Mouse (Mus musculus): ENCODE measurements around the gene Fbxo47. TPM values are rescaled to one million over a fixed set of nuclear protein-coding genes. Genes with fewer than 3 reads are reported as not detected.

Gene Fbxo47
- polyA plus RNA-seq, 1 experiment from 2014 or later: 0.39 TPM

GRCm38 (mm10) chr11:97815736-97816135 lies 68.2 kb downstream of the Fbxo47 start:
- H3K36me3 ChIP-seq (ENCODE audit: control insufficient read depth, insufficient read depth): no peaks in the 10 kb centered on the region
- H3K4me3 ChIP-seq (ENCODE audit: low read depth, low read length): no peak overlapping the region
- no peak overlapping the region for H3K9ac ChIP-seq (ENCODE audit: low read depth, low read length)
- 65% methylated on average over 11 of the region's 11 CpGs for WGBS (ENCODE audit: insufficient replicate concordance)
- no peaks in the 10 kb centered on the region for H3K27me3 ChIP-seq (ENCODE audit: control insufficient read depth, insufficient read depth, low read depth, low read length)
- H3K9me3 ChIP-seq (replicated peaks; ENCODE audit: control insufficient read depth, low read length): no peaks in the 10 kb centered on the region
- no peak overlapping the region for H3K4me2 ChIP-seq (ENCODE audit: low read depth, low read length)
- ATAC-seq (ENCODE audit: low read depth): no peak
- peak overlapping the region; percentile 14; the same call in 1 of the 2 replicates for H3K27ac ChIP-seq (ENCODE audit: low read length)
- peaks cover 60% of the 10 kb centered on the region for H3K4me1 ChIP-seq (ENCODE audit: control insufficient read depth, low read depth, low read length)

- Histone ChIP-seq H3K27me3 (ENCODE audit: control insufficient read depth, insufficient read depth, low read depth, low read length) (no peaks in the 10 kb centered on the region), H3K27ac (ENCODE audit: low read length) (no peak overlapping the region), H3K36me3 (ENCODE audit: control insufficient read depth, insufficient read depth) (no peaks in the 10 kb centered on the region), H3K9me3 (replicated peaks; ENCODE audit: control insufficient read depth, low read length) (no peaks in the 10 kb centered on the region), H3K4me1 (ENCODE audit: control insufficient read depth, low read depth, low read length) (peaks cover 64% of the 10 kb centered on the region), H3K4me2 (ENCODE audit: low read depth, low read length) (no peak overlapping the region), H3K4me3 (ENCODE audit: low read depth, low read length) (no peak overlapping the region), H3K9ac (ENCODE audit: low read depth, low read length) (no peak overlapping the region)
- WGBS (ENCODE audit: insufficient replicate concordance): 70% methylated on average over 16 of the region's 17 CpGs
- no peak for ATAC-seq (ENCODE audit: low read depth)
Observed at GRCm38 (mm10) chr11:97813746-97814515, 70.0 kb downstream of the Fbxo47 start.

GRCm38 (mm10) chr11:97813085-97813484 lies 70.9 kb downstream of the Fbxo47 start:
- H3K27ac ChIP-seq (ENCODE audit: low read length): no peak overlapping the region
- no peaks in the 10 kb centered on the region for H3K9me3 ChIP-seq (replicated peaks; ENCODE audit: control insufficient read depth, low read length)
- 64% methylated on average over 7 of the region's 7 CpGs for WGBS (ENCODE audit: insufficient replicate concordance)
- no peak overlapping the region for H3K4me2 ChIP-seq (ENCODE audit: low read depth, low read length)
- H3K36me3 ChIP-seq (ENCODE audit: control insufficient read depth, insufficient read depth): no peaks in the 10 kb centered on the region
- H3K27me3 ChIP-seq (ENCODE audit: control insufficient read depth, insufficient read depth, low read depth, low read length): no peaks in the 10 kb centered on the region
- peaks cover 64% of the 10 kb centered on the region for H3K4me1 ChIP-seq (ENCODE audit: control insufficient read depth, low read depth, low read length)
- no peak overlapping the region for H3K4me3 ChIP-seq (ENCODE audit: low read depth, low read length)
- ATAC-seq (ENCODE audit: low read depth): no peak
- no peak overlapping the region for H3K9ac ChIP-seq (ENCODE audit: low read depth, low read length)

GRCm38 (mm10) chr11:97812491-97812921 lies 71.4 kb downstream of the Fbxo47 start:
- H3K27ac ChIP-seq (ENCODE audit: low read length): no peak overlapping the region
- H3K36me3 ChIP-seq (ENCODE audit: control insufficient read depth, insufficient read depth): no peaks in the 10 kb centered on the region
- no peak overlapping the region for H3K4me3 ChIP-seq (ENCODE audit: low read depth, low read length)
- no peak for ATAC-seq (ENCODE audit: low read depth)
- 70% methylated on average over 3 of the region's 3 CpGs for WGBS (ENCODE audit: insufficient replicate concordance)
- no peak overlapping the region for H3K4me2 ChIP-seq (ENCODE audit: low read depth, low read length)
- H3K9ac ChIP-seq (ENCODE audit: low read depth, low read length): no peak overlapping the region
- no peaks in the 10 kb centered on the region for H3K9me3 ChIP-seq (replicated peaks; ENCODE audit: control insufficient read depth, low read length)
- peaks cover 61% of the 10 kb centered on the region for H3K4me1 ChIP-seq (ENCODE audit: control insufficient read depth, low read depth, low read length)
- H3K27me3 ChIP-seq (ENCODE audit: control insufficient read depth, insufficient read depth, low read depth, low read length): no peaks in the 10 kb centered on the region

- ATAC-seq (ENCODE audit: low read depth): peak; percentile 65
- 61% methylated on average over 12 of the region's 13 CpGs for WGBS (ENCODE audit: insufficient replicate concordance)
- peaks cover 54% of the 10 kb centered on the region for H3K4me1 ChIP-seq (ENCODE audit: control insufficient read depth, low read depth, low read length)
- peak overlapping the region; percentile 38; the same call in 1 of the 2 replicates for H3K27ac ChIP-seq (ENCODE audit: low read length)
- H3K4me2 ChIP-seq (ENCODE audit: low read depth, low read length): no peak overlapping the region
- H3K9ac ChIP-seq (ENCODE audit: low read depth, low read length): no peak overlapping the region
- H3K36me3 ChIP-seq (ENCODE audit: control insufficient read depth, insufficient read depth): no peaks in the 10 kb centered on the region
- H3K9me3 ChIP-seq (replicated peaks; ENCODE audit: control insufficient read depth, low read length): no peaks in the 10 kb centered on the region
- H3K4me3 ChIP-seq (ENCODE audit: low read depth, low read length): no peak overlapping the region
- H3K27me3 ChIP-seq (ENCODE audit: control insufficient read depth, insufficient read depth, low read depth, low read length): no peaks in the 10 kb centered on the region
Observed at GRCm38 (mm10) chr11:97811569-97812362, 72.2 kb downstream of the Fbxo47 start.

- no peaks in the 10 kb centered on the region for H3K9me3 ChIP-seq (replicated peaks; ENCODE audit: control insufficient read depth, low read length)
- peaks cover 51% of the 10 kb centered on the region for H3K4me1 ChIP-seq (ENCODE audit: control insufficient read depth, low read depth, low read length)
- 66% methylated on average over 3 of the region's 3 CpGs for WGBS (ENCODE audit: insufficient replicate concordance)
- no peak overlapping the region for H3K4me3 ChIP-seq (ENCODE audit: low read depth, low read length)
- no peak overlapping the region for H3K4me2 ChIP-seq (ENCODE audit: low read depth, low read length)
- no peak overlapping the region for H3K9ac ChIP-seq (ENCODE audit: low read depth, low read length)
- H3K36me3 ChIP-seq (ENCODE audit: control insufficient read depth, insufficient read depth): no peaks in the 10 kb centered on the region
- no peak overlapping the region for H3K27ac ChIP-seq (ENCODE audit: low read length)
- H3K27me3 ChIP-seq (ENCODE audit: control insufficient read depth, insufficient read depth, low read depth, low read length): no peaks in the 10 kb centered on the region
- ATAC-seq (ENCODE audit: low read depth): no peak
Observed at GRCm38 (mm10) chr11:97810970-97811369, 73.0 kb downstream of the Fbxo47 start.

- no peak overlapping the region for H3K9ac ChIP-seq (ENCODE audit: low read depth, low read length)
- no peak overlapping the region for H3K4me3 ChIP-seq (ENCODE audit: low read depth, low read length)
- no peak overlapping the region for H3K27ac ChIP-seq (ENCODE audit: low read length)
- no peaks in the 10 kb centered on the region for H3K36me3 ChIP-seq (ENCODE audit: control insufficient read depth, insufficient read depth)
- no peak for ATAC-seq (ENCODE audit: low read depth)
- H3K9me3 ChIP-seq (replicated peaks; ENCODE audit: control insufficient read depth, low read length): no peaks in the 10 kb centered on the region
- peaks cover 51% of the 10 kb centered on the region for H3K4me1 ChIP-seq (ENCODE audit: control insufficient read depth, low read depth, low read length)
- H3K27me3 ChIP-seq (ENCODE audit: control insufficient read depth, insufficient read depth, low read depth, low read length): no peaks in the 10 kb centered on the region
- 31% methylated on average over 7 of the region's 7 CpGs for WGBS (ENCODE audit: insufficient replicate concordance)
- no peak overlapping the region for H3K4me2 ChIP-seq (ENCODE audit: low read depth, low read length)
Observed at GRCm38 (mm10) chr11:97810356-97810755, 73.6 kb downstream of the Fbxo47 start.

- ATAC-seq (ENCODE audit: low read depth): no peak
- H3K27me3 ChIP-seq (ENCODE audit: control insufficient read depth, insufficient read depth, low read depth, low read length): no peaks in the 10 kb centered on the region
- no peak overlapping the region for H3K4me3 ChIP-seq (ENCODE audit: low read depth, low read length)
- H3K4me1 ChIP-seq (ENCODE audit: control insufficient read depth, low read depth, low read length): peaks cover 57% of the 10 kb centered on the region
- 49% methylated on average over 7 of the region's 7 CpGs for WGBS (ENCODE audit: insufficient replicate concordance)
- no peaks in the 10 kb centered on the region for H3K9me3 ChIP-seq (replicated peaks; ENCODE audit: control insufficient read depth, low read length)
- peak overlapping the region; percentile 21; the same call in 1 of the 2 replicates for H3K27ac ChIP-seq (ENCODE audit: low read length)
- no peaks in the 10 kb centered on the region for H3K36me3 ChIP-seq (ENCODE audit: control insufficient read depth, insufficient read depth)
- no peak overlapping the region for H3K9ac ChIP-seq (ENCODE audit: low read depth, low read length)
- no peak overlapping the region for H3K4me2 ChIP-seq (ENCODE audit: low read depth, low read length)
Observed at GRCm38 (mm10) chr11:97809235-97810121, 74.5 kb downstream of the Fbxo47 start.

Data from liver, embryonic 16.5 days (tissue).